Mouse (Mus musculus) lung, postnatal 0 days (tissue): ENCODE results near the gene Dcst1.

ENCODE experiments used
- CTCF ChIP-seq: IDR thresholded peaks from 2 replicates; pipeline ENCODE4 v1.5.1; 2016; ENCODE audit warnings: antibody characterized with exemption, mild to moderate bottlenecking
- EP300 ChIP-seq: IDR thresholded peaks from 2 replicates; pipeline ENCODE4 v1.6.1; 2016; ENCODE audit warnings: antibody characterized with exemption, mild to moderate bottlenecking, control low read depth

GRCm38 (mm10) chr3:89355512-89355902 lies 9.5 kb downstream of the Dcst1 start:
- TF ChIP-seq CTCF (no peak), EP300 (no peak)
